Mouse (Mus musculus): Measurements from ENCODE around the gene Rgl2. TPM values are rescaled to one million over a fixed set of nuclear protein-coding genes. Genes with fewer than 3 reads are reported as not detected.

The Rgl2 gene
- total RNA-seq, 2 experiments from 2014 or later = 37.0 to 45.9 TPM

DNA sequence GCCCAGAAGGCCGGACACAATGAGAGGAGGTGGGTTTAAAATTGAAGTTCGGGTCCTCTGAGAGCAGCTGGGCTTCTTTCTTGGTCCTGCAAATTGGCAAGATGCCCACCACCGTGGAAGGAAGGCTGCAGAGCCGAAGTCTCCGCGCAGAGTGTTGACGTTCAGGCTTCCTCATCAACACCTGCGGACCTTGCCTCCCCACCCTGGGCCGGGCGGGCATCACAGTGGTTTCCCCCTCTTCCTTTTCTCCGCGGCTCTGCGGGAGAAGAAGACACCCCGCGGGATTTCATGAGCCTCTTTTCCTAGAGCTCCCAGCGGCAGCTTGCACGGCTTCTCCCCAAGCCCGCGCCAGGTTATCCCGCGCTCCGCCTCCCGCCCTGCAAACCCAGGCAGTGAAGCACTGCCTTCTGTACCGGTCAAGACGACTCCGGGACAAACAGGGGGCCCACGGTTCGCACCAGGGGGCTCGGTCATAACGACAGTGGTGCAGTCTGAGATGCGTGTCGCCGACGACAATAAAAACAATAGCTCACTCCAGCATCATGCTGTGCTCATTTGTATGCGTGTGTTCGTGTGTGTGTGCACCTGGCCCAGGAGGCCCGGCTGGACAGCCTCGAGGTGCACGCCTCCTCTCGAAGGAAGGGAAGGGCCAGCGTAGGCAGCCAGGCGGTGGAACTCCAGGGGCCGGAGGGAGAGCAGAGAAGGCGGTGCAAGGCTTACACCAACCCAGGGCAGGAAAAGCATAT lies 20.8 kb upstream of the Rgl2 start:
- DNase-seq = peak; percentile 51 to 62

DNA sequence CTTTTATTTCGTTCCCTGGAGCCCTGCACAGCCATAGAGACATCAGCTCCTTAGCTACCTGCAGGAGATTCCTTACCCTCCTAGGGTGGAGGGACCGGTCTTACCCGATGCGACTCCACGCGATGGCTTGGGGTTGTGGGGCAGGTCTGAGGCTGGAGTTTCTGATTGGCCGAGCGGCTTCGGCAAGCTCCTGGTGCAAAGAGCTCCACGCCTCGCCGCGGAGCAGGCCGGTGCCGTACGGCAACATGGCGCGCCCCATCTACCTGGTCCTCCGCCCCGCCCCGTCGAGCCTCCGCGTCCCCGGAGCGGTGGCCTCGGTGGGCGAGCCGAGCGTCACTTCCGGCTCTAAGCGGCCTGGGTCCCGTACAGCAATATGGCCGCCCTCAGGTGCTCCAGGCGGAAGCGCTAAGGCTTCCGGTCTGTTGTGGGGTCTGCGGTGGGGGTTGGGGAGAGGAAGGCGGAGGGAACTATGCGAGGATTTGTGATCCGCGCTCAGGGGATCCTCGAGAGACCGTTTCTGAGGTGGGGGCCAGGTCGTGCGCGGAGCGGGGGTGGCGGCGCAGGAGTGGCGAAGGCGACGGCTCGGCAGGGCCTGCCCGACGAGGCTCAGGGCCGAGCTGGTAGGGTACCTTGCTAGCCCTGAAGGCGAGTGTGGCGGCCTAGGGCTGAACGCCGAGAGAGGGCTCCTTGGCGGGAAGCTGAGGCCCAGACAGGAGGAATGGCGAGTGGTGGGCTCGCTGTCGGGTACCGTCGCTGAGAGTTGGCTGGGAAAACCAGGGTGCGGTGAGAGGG lies 20.1 kb upstream of the Rgl2 start, which contains the start of gene Daxx:
TSS of gene Daxx (plus strand) at position 338 of the 792 bp plus-strand sequence.
- DNase-seq = peak; percentile 100

DNA sequence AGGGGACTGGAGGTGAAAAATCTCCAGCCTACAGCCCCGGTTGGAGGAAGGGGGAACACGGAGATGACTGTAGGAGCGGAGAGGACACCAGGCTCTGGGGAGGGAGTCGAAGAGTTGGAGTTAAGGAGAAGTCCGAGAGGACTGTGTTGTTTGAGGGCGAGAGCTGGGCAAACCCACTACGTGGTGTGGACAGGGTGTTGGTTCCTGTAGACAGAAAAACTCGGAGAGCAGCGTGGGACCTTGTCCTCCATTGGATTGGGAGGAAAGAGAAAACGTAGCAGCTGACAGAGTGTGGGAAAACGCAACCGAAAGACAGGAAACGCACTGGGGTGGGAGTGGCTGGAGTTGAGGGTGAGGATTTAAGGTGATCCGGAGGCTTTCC lies 19.5 kb upstream of the Rgl2 start:
- peak; percentile 76 to 78 for DNase-seq

DNA sequence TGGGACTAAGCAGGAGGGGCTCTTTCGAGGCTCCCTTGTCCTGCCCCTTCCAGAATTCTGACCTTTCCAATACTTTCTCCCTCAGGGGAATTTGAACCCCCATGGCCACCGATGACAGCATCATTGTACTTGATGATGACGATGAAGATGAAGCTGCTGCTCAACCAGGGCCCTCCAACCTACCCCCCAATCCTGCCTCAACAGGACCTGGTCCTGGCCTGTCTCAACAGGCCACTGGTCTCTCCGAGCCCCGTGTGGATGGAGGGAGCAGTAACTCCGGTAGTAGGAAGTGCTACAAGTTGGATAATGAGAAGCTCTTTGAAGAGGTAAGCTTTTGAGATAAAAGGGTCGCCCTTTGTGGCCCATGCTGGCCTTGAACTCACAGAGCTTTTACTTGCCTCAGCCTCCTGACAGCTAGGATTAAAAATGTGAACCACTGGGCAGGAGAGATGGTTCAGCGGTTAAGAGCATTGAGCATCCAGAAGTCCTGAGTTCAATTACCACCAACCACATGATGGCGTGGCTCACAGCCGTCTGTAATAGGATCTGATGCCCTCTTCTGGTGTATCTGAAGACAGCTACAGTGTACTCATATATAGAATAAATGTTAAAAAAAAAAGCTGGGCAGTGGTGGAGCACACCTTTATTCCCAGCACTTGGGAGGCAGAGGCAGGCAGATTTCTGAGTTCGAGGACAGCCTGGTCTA lies 18.8 kb upstream of the Rgl2 start:
- no peak for DNase-seq

DNA sequence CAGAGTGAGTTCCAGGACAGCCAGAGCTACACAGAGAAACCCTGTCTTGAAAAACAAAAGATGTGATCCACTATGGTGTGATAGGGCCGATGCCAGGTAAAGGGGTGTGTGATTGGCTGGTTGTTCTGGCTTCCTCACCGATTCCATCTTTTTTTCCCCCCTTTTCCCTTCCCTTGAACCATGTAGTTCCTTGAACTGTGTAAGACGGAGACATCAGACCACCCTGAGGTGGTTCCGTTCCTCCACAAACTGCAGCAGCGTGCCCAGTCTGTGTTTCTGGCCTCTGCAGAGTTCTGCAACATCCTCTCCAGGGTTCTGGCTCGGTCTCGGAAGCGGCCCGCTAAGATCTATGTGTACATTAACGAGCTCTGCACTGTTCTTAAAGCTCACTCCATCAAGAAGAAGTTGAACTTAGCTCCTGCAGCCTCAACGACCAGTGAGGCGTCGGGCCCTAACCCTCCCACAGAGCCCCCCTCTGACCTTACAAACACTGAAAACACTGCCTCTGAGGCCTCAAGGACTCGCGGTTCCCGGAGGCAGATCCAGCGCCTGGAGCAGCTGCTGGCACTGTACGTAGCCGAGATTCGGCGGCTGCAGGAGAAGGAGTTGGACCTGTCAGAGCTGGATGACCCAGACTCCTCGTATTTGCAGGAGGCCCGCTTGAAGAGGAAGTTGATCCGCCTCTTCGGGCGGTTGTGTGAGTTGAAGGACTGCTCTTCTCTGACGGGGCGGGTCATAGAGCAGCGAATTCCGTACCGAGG lies 18.1 kb upstream of the Rgl2 start:
- no peak for DNase-seq

DNA sequence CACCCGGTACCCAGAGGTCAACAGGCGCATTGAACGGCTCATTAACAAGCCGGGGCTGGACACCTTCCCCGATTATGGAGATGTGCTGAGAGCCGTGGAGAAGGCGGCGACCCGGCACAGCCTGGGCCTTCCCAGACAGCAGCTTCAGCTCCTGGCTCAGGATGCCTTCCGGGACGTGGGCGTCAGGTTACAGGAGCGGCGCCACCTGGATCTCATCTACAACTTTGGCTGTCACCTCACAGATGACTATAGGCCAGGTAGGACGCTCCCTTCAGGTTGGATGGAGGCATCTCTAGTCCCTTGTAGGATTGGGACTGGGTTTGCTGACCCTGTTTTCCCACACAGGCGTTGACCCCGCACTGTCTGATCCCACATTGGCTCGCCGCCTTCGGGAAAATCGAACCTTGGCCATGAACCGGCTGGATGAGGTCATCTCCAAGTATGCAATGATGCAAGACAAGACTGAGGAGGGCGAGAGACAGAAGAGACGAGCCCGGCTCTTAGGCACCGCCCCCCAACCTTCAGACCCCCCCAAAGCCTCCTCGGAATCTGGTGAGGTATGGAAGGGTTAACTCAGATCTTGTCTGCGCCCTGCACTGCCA lies 17.4 kb upstream of the Rgl2 start:
- no peak for DNase-seq

DNA sequence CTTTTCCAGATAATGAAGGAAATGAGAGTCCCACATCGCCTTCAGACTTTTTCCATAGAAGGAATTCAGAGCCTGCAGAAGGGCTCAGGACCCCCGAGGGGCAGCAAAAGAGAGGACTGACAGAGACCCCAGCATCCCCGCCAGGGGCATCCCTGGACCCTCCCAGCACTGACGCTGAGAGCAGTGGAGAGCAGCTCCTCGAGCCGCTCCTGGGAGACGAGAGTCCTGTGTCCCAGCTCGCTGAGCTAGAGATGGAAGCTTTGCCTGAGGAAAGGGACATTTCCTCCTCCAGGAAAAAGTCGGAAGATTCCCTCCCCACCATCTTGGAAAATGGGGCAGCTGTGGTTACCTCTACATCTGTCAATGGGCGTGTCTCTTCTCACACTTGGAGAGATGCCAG lies 16.1 kb upstream of the Rgl2 start:
- no peak for DNase-seq

DNA sequence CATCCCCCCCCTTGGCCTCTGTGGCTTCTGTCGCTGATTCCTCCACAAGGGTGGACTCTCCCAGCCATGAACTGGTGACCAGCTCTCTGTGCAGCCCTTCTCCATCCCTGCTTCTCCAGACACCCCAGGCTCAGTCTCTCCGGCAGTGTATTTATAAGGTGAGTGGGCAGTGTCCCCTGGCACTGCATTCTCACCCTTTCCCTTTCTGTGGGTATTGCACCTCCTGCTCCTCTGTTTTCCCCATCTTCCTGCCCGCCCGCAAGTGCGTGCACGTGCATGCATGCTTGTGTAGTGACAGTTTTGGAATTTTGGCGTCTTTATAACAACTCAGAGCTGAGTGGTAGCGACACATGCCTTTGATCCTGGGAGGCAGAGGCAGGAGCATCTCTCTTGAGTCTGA lies 15.4 kb upstream of the Rgl2 start:
- DNase-seq = no peak

DNA sequence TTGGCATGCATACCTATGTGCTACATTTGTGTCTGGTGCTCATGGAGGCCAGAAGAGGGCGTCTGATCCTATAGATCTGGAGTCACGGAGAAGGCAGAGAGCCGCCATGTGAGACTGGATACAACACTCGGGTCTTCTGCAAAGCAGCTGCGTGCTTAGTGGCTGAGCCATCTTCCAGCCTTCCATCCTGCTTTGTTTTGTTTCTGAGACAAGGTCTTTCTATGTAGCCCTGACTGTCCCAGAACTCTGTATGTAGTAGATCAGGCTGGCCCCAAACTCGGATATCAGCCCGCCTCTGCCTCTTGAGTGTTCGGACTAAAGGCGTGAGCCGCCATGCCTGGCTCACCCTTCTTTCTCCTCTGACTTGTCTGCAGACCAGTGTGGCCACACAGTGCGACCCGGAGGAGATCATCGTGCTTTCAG lies 14.4 kb upstream of the Rgl2 start:
- no peak for DNase-seq

DNA sequence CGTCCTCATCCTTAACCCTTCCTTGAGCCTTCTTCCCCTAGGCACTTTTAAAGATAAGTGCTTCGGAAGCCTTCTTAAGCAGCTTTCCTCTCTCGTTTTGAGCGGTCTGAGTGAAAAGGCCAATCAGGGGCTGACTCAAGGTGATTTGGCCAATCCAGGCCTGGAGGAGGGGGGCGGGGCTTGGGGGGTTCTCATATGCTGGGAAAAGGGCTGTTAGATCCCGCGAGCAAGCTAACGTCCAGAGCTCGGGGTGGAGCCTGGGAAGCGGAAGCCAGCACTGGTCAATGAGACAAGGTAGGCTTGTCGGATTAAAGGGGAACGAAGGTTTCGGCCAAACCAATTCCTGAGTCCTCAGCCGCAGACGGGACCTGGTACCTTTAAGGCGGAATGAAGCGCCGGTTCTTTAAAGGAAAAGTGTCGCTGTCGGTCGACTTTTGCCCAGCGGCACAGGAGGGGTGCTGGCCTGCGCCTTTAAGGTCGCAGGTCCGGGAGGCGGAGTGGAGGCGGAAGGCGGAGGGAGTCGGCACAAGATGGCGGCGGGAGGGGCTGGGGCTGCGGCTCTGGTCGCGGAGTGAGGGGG lies 13.6 kb upstream of the Rgl2 start, which contains the start of the genes Tapbp and Zbtb22:
TSS of gene Tapbp (plus strand) at position 229 of the 580 bp plus-strand sequence.
TSS of gene Zbtb22 (plus strand) at position 234 of the 580 bp plus-strand sequence.
- DNase-seq = peak; percentile 95 to 98

DNA sequence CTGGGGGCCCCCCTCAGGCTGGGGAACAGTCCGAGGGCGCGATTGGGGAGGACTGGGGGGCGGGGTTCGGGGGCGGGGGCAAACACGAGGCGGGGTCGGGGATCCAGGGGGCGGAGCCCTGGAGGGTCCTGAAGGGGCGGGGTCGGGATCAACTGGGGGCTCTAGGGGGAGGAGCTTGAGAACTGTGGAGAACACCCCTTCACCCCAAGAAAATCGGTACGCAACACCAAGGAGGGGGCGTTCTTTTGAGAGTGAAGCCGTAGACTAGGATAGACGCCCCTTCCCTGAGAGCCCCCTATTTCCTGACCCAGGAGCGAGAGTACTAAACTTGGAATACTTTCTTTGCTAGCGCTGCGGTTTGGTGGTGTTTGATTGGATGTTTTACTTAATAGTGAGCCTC lies 13.0 kb upstream of the Rgl2 start:
- no peak for DNase-seq

DNA sequence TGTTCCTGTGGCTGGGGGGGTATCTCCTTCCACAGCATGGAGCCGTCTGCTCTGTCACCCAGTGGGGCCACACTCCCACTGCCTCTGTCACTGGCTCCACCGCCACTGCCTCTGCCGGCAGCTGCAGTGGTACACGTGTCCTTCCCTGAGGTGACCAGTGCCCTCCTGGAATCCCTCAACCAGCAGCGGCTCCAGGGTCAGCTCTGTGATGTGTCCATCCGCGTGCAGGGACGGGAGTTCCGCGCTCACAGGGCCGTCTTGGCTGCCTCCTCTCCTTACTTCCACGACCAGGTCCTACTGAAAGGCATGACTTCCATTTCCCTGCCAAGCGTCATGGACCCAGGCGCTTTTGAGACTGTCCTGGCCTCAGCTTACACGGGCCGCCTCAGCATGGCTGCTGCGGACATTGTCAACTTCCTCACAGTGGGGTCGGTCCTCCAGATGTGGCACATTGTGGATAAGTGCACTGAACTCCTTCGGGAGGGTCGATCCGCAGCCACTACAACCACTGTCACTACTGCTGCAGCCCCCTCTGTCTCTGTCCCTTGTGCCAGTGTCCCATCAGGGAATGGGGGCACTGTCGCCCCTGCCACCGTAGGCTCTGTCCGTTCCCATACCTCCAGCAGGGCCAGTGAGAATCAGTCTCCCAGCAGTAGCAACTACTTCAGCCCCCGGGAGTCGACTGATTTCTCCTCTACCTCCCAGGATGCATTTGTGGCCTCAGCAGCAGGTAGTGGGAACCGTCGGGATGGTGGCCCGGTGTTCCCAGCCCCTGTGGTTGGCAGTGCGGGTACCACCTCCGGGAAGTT lies 12.3 kb upstream of the Rgl2 start:
- DNase-seq = peak in 1 of 2 experiments; percentile 17

DNA sequence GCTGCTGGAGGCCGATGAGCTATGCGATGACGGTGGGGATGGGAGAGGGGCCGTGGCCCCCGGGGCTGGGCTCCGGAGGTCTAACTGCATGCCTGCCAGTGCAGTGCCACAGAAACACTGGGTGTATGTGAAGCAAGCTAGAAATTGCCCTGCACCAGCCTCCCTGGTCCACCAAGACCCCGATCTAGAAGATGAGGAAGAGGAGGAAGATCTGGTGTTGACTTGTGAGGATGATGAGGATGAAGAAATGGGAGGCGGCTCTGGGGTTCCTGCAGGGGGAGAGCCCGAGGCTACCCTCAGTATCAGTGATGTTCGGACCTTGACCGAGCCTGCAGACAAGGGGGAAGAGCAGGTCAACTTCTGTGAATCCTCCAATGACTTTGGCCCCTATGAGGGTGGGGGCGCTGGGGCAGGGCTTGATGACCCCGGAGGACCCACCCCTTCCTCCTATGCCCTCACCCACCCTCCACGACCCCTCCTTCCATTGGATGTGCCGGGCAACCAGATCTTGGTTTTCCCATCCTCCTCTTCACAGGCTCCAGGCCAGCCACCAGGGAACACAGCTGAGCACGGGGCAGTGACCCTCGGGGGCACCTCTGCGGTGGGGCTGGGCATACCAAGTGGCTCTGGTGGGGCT lies 11.6 kb upstream of the Rgl2 start:
- DNase-seq = no peak

DNA sequence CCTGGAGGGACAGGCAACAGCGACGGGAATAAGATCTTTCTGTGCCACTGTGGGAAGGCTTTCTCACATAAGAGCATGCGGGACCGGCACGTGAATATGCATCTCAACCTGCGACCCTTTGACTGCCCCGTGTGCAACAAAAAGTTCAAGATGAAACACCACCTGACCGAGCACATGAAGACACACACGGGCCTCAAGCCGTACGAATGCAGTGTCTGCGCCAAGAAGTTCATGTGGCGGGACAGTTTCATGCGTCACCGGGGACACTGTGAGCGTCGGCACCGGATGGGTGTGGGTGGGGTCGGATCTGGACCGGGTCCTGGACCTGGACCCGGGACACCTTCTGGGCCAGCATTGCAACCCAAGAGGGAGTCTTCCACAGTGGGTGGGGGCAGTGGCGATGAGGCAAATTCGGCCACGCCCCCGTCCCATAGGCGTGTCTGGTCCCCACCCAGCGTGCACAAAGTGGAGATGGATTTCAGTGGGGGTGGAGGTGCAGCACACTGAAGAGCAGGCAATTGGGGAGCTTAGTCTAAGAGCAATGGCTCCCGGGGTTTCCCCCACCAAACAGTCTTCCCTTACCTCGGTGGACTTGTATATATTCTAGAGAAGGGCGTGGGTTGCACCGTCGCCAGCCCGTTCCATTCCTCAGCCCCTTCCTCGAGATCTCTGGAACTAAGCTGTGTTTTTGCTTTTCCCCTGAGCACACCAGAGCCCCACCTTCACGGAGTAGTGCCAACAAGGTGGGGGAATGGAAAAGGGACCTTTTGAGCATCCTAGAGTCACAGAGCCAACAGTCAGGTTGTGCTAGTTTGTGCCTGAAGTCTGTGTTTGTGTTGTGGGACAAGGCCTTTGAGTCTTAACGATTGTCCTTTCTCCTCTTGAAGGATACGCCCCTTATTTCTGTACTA lies 10.8 kb upstream of the Rgl2 start:
- DNase-seq = peak in 1 of 2 experiments; percentile 48

DNA sequence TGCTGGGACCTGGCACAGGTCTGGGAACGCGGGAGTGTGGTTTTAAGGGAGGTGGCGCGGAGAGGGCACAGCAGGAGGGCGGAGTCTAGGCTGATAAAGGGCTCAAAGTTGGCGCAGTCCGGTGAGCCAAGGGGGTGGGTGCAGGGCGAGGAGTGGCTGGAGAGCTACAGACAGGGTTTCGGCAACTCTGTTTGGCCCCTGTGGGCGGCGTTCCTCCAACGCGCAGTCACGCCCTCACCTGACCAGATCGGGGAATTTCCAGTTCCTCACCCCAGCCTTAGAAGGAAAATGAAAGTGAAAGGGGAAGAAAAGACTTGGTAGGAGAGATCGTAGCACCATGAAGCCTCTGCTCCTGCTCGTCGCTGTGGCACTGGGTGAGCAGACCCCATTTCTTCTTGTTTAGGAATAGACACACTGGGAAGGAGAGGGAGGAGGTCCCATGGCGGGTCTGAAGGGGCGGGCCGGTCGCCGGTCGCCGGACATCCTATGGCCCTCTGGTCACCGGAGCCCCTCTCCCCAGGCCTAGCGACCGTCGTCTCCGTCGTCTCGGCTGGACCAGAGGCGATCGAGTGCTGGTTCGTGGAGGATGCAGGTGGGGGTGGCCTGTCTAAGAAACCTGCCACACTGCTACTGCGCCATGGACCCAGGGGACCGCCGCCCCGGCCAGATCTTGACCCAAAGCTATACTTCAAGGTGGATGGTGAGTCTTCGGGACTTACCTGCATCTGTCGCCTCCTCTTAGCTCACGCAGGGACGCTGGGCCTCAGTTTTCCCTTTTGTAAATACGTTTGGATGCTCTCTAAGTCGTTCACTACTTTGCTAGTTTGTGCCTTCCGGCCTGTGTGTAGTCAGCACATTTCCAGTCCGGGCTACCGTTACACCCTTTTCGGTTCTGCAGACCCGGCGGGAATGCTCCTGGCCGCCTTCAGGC lies 9.7 kb upstream of the Rgl2 start:
- peak; percentile 92 to 94 for DNase-seq

DNA sequence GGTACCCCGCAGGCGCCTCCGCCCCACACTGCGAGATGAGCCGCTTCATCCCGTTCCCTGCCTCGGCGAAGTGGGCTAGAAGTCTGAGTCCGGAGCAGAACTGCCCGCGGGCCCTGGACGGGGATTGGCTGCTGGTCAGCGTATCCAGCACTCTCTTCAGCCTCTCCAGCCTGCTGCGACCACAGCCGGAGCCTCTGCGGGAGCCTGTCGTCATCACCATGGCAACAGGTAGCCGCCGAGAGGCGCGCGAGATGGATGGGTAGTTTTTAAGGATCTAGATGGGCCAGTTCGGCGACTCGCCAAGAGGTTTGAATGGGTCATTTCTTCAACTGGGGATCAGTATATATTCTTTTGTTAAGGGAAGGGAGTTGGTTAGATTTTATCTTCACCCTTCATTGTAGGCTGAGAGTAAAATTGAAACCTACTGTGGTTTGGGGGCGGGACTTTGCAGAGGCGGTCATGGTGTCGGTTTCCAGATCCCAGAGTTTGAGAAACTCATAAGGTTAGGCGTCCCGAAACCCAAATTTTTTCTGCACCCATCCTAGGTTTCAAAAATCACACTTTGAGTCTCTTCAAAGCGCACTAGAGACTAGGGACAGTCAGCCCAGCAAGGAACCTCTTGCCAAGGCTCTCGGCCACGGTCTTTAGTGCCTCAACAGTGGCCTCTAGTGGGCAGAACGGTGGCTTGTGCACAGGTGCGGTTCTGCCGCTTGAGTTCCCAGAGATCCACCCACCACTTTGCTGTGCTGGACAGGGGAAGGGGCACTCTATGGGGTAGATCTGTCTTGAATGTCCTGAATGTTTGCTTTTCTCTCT lies 8.9 kb upstream of the Rgl2 start:
- peak; percentile 88 to 89 for DNase-seq

Measured in adrenal gland, postnatal 36 days (tissue).